Mouse (Mus musculus) E14TG2a.4 (cell line): Measurements from ENCODE around the gene Adarb2.

Experiments used
- H3K27me3 ChIP-seq: 2 replicates; pipeline ENCODE4 v1.6.1; 2014; ENCODE audit warnings: low read length, control low read depth; ENCODE audit not compliant: insufficient read depth
- H3K36me3 ChIP-seq: 2 replicates; pipeline ENCODE4 v1.6.1; 2014; ENCODE audit warnings: low read length, control low read depth; ENCODE audit not compliant: insufficient read depth
- H3K4me1 ChIP-seq: replicated peaks from 2 replicates; pipeline ENCODE4 v1.6.1; 2014; ENCODE audit warnings: low read depth, low read length, control low read depth
- H3K4me3 ChIP-seq: replicated peaks from 2 replicates; pipeline ENCODE4 v1.5.1; 2014; ENCODE audit warnings: mild to moderate bottlenecking, low read length
- H3K9me3 ChIP-seq: 2 replicates; pipeline ENCODE4 v1.6.1; 2014; ENCODE audit warnings: low read length, control low read depth
- CTCF ChIP-seq: conservative IDR thresholded peaks from 2 replicates; pipeline ENCODE4 v1.5.1; 2014; ENCODE audit warnings: low read length
- NANOG ChIP-seq: IDR thresholded peaks from 2 replicates; pipeline ENCODE4 v1.6.1; 2014; ENCODE audit warnings: borderline replicate concordance, low read length, mixed read lengths
- POU5F1 ChIP-seq: IDR thresholded peaks from 2 replicates; pipeline ENCODE4 v1.6.1; 2014; ENCODE audit warnings: low read length, borderline replicate concordance

Adarb2 gene

GRCm38 (mm10) chr13:8493363-8493762 is 290.7 kb downstream of the Adarb2 start:
- TF ChIP-seq POU5F1 (no peak), NANOG (no peak), CTCF (no peak)
- H3K36me3 ChIP-seq, result no peaks in the 10 kb centered on the region
- H3K27me3 ChIP-seq, result no peaks in the 10 kb centered on the region
- no peak overlapping the region for H3K4me3 ChIP-seq
- no peaks in the 10 kb centered on the region for H3K4me1 ChIP-seq
- H3K9me3 ChIP-seq, result no peaks in the 10 kb centered on the region

DNA sequence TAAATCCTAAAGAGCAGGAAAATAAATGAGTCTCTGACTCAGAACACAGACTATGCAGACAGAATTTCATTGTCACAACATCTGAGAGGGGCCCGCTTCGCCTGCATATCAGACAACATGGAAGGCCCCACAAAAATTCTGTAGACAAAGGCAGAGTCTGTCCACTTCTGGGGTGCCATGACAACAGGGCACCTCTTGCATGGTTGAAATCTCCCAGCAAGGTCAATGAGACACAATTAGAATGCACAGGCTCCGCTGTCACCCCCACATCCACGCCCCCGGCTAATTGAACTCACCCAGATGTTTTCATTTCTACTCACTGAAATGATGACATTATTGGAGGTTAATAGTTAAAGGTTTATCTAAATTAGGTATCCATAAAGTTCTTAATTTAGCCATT is 296.9 kb downstream of the Adarb2 start:
- Histone ChIP-seq H3K27me3 (no peaks in the 10 kb centered on the region), H3K4me3 (no peak overlapping the region), H3K9me3 (no peaks in the 10 kb centered on the region), H3K4me1 (no peaks in the 10 kb centered on the region), H3K36me3 (no peaks in the 10 kb centered on the region)
- TF ChIP-seq NANOG (no peak), CTCF (no peak), POU5F1 (no peak)

DNA sequence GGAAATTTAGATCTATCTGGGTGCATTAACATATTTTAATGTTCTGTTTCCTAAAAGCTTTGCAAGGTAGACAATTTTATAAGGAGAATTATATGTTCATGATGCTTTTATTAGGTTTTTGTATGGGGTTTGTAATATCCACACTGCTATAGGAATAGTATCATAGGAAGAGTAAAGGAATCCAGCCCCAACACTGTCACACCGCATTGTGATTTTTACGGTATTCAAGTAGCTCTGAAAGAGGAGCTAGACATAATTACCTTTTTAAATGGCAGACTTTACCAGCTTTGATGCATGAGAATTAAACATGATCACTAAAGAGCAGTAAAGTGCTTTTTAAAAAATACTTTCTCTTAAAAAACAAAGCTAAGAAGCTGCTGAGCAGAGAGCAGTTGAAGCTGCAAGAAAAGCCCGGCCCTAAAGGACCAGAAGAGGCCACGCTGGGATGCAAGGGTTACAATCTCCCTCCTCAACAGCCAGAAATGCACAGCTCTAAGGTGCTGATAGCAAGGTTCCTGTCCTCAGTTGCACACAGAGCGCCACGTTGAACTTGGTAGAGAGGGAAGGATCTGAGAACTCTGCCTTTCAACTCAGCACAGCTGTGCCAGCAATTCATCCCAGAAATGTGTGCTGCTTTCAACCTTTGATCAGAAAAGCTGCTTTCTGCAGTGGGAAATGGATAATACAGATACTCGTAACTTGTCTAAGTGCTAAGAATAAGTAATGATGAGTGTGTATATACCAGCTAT is 308.6 kb downstream of the Adarb2 start:
- H3K27me3 ChIP-seq, result no peaks in the 10 kb centered on the region
- no peak overlapping the region for H3K4me3 ChIP-seq
- H3K4me1 ChIP-seq, result no peaks in the 10 kb centered on the region
- H3K36me3 ChIP-seq, result no peaks in the 10 kb centered on the region
- TF ChIP-seq NANOG (no peak), CTCF (no peak), POU5F1 (no peak)
- H3K9me3 ChIP-seq, result no peaks in the 10 kb centered on the region

- TF ChIP-seq POU5F1 (no peak), CTCF (no peak), NANOG (no peak)
- Histone ChIP-seq H3K36me3 (no peaks in the 10 kb centered on the region), H3K4me1 (no peaks in the 10 kb centered on the region), H3K27me3 (no peaks in the 10 kb centered on the region), H3K4me3 (no peak overlapping the region), H3K9me3 (no peaks in the 10 kb centered on the region)
Measured at GRCm38 (mm10) chr13:8515979-8516715, 313.5 kb downstream of the Adarb2 start.

- Histone ChIP-seq H3K4me1 (no peaks in the 10 kb centered on the region), H3K27me3 (no peaks in the 10 kb centered on the region), H3K36me3 (no peaks in the 10 kb centered on the region), H3K4me3 (no peak overlapping the region), H3K9me3 (no peaks in the 10 kb centered on the region)
- no peak for TF ChIP-seq NANOG
- TF ChIP-seq POU5F1, result no peak
- TF ChIP-seq CTCF, result no peak
Measured at GRCm38 (mm10) chr13:8519204-8519603, 316.5 kb downstream of the Adarb2 start.

DNA sequence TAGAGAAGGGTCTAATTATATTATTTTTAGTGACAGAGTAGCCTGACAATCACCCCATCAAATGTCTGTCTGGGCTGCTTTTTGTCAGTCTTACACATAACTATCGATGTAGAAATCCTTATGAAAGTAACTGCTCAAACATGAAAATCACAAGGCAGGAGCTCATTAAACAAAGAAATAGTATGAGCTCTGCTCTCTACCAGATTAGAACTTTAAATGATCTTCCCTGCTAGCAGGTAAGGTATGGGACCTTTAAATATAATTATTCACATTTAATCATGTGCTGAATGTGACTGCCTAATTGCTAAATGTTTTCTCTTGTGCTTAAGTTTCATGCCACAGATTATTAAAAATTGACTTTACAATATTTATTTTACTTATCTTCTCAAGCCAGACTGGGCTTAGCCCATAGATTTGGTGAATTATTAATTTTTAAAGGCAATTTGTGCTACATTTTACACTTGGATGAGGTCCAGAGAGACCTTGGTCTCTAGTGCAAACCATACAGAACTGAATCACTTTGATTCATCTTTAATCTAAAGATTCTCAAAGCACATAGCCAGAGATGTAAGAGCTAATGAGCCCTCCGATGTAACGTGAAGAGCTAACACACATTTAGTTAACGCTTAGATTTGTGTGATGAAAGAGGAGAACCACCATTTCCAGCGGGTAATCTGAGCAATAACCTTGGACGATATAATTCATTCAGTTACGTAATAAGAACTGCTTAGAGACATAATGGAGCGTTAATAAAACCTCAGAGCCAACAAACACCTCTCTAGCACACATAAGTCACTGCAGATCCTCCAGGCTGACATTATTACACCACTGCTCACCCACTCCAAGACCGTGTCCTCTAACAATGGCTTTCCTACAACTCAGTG is 323.3 kb downstream of the Adarb2 start:
- no peaks in the 10 kb centered on the region for H3K4me1 ChIP-seq
- no peak for TF ChIP-seq POU5F1
- TF ChIP-seq NANOG, result no peak
- TF ChIP-seq CTCF, result no peak
- H3K4me3 ChIP-seq, result no peak overlapping the region
- no peaks in the 10 kb centered on the region for H3K36me3 ChIP-seq
- no peaks in the 10 kb centered on the region for H3K9me3 ChIP-seq
- H3K27me3 ChIP-seq, result no peaks in the 10 kb centered on the region

- Histone ChIP-seq H3K27me3 (no peaks in the 10 kb centered on the region), H3K9me3 (no peaks in the 10 kb centered on the region), H3K36me3 (no peaks in the 10 kb centered on the region), H3K4me3 (no peak overlapping the region), H3K4me1 (no peaks in the 10 kb centered on the region)
- TF ChIP-seq NANOG (no peak), POU5F1 (no peak), CTCF (no peak)
Measured at GRCm38 (mm10) chr13:8534265-8535113, 331.8 kb downstream of the Adarb2 start.
